Mouse (Mus musculus) stomach, postnatal 0 days (tissue): Measurements from ENCODE around the gene Gm21854. TPM values are rescaled to one million over a fixed set of nuclear protein-coding genes. Genes with fewer than 3 reads are reported as not detected.
"Not testable (repeated sequence)": the region's sequence is repeated elsewhere in the genome, so short reads cannot be mapped to it uniquely, and the experiment has no call there.

ENCODE experiments used
- ATAC-seq: fragments of 200-750 bp; cut with Nextera tagmentation; 2 replicates; pipeline ENCODE4 v1.8.0; 2017; ENCODE audit not compliant: low FRiP score, low TSS enrichment
- DNase-seq: peaks from one replicate; pipeline ENCODE4 v3.0.0-alpha.2; 2016; ENCODE audit warnings: low spot score
- H3K27ac ChIP-seq: fragments of 300-500 bp; sonication (generic); replicated peaks from 2 replicates; pipeline ENCODE4 v1.5.1; 2014; ENCODE audit warnings: mild to moderate bottlenecking, control low read depth
- H3K27me3 ChIP-seq: fragments of 300-500 bp; sonication (generic); 2 replicates; pipeline ENCODE4 v1.6.1; 2014; ENCODE audit warnings: low read length; ENCODE audit not compliant: control insufficient read depth, insufficient read depth
- H3K36me3 ChIP-seq: fragments of 300-500 bp; sonication (generic); 2 replicates; pipeline ENCODE4 v1.6.1; 2014; ENCODE audit warnings: low read length, mixed read lengths; ENCODE audit not compliant: control insufficient read depth, insufficient read depth
- H3K4me1 ChIP-seq: fragments of 300-500 bp; sonication (generic); replicated peaks from 2 replicates; pipeline ENCODE4 v1.6.1; 2014; ENCODE audit warnings: antibody characterized with exemption; ENCODE audit not compliant: control insufficient read depth, insufficient read depth
- H3K4me2 ChIP-seq: fragments of 300-500 bp; sonication (generic); replicated peaks from 2 replicates; pipeline ENCODE4 v1.6.1; 2014; ENCODE audit warnings: low read depth, mild to moderate bottlenecking, control low read depth, moderate library complexity
- H3K4me3 ChIP-seq: fragments of 300-500 bp; sonication (generic); 2 replicates; pipeline ENCODE4 v1.5.1; 2014; ENCODE audit warnings: low read depth, low read length, control low read depth
- H3K9ac ChIP-seq: fragments of 300-500 bp; sonication (generic); 2 replicates; pipeline ENCODE4 v1.6.1; 2014; ENCODE audit warnings: mild to moderate bottlenecking, low read length, control low read depth, mixed read lengths
- H3K9me3 ChIP-seq: fragments of 300-500 bp; sonication (generic); 2 replicates; pipeline ENCODE4 v1.6.1; 2016; ENCODE audit warnings: low read length; ENCODE audit not compliant: control insufficient read depth
- polyA plus RNA-seq: library from polyadenylated mRNA; unstranded; fragments of >200 nt; fragmentation: Nextera tagmentation; extraction: Ambion mirVana; gene quantifications from 2 replicates; pipeline ENCODE4 v1.2.1, GENCODE M21; 2015

The Gm21854 gene
- not detected in 2 replicates for polyA plus RNA-seq

DNA sequence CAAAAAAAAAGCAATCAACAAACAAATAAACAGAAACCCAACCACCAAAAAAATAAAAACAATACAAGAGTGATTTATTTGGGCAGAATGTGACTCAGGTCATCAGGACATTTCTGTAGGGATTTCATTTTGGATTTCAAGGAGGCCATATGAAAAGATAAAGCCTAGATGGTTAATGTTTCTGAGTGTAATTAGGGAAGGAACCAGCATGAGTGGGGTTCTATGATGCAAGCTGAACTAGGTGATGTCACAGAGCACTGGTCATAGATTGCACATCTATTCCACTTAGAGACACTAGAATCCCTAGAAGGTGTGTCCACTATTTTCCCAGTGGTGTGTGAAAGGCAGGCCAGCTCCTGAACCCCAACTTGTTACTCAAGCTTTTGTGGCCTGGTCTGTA, at the start of gene Gm21854:
Gene Gm21854 (plus strand): TSS at position 301 of the 400 bp plus-strand sequence.
- H3K4me3 ChIP-seq, ATAC-seq, H3K27ac ChIP-seq, H3K36me3 ChIP-seq, H3K27me3 ChIP-seq, H3K4me1 ChIP-seq, H3K4me2 ChIP-seq, H3K9ac ChIP-seq, DNase-seq, H3K9me3 ChIP-seq: not testable (repeated sequence)

Other genes with a start within 250 kb of the Gm21854 start
- not detected in 2 replicates for gene Gm20914, start 69.0 kb downstream of the Gm21854 start, polyA plus RNA-seq
- not detected in 2 replicates for gene Gm28171, start 136.4 kb downstream of the Gm21854 start, polyA plus RNA-seq